Mouse (Mus musculus) cortical plate, adult 2 months (tissue): ENCODE measurements at regions not wholly inside any gene's neighbourhood (a gene's known extent, or its start where the extent isn't known, plus 50 kb on each side); places are given as distances from the start of the nearest gene placed in this dataset.

Experiments used
- H3K27ac ChIP-seq: fragments of 200-500 bp; 2 replicates; pipeline ENCODE4 v1.5.1; 2012; ENCODE audit warnings: low read length, control low read depth, inconsistent platforms; ENCODE audit not compliant: insufficient read depth
- H3K4me1 ChIP-seq: fragments of 200-500 bp; 2 replicates; pipeline ENCODE4 v1.6.1; 2011; ENCODE audit warnings: low read length; ENCODE audit not compliant: control insufficient read depth, insufficient read depth
- H3K4me3 ChIP-seq: fragments of 200-500 bp; 2 replicates; pipeline ENCODE4 v1.5.1; 2011; ENCODE audit warnings: mild to moderate bottlenecking, low read length, control low read depth; ENCODE audit not compliant: insufficient read depth
- CTCF ChIP-seq: fragments of 200-500 bp; IDR thresholded peaks from 2 replicates; pipeline ENCODE4 v1.5.1; 2011; ENCODE audit warnings: mild to moderate bottlenecking, control low read depth, low read length; ENCODE audit not compliant: insufficient read depth; ENCODE audit errors: extremely low read depth
- POLR2A ChIP-seq: fragments of 200-500 bp; IDR thresholded peaks from 2 replicates; pipeline ENCODE4 v1.6.1; 2011; ENCODE audit warnings: mild to moderate bottlenecking, low read length, control low read depth; ENCODE audit not compliant: insufficient read depth; ENCODE audit errors: extremely low read depth

GRCm38 (mm10) chr1:45647301-45647700 lies 144.2 kb upstream of the Col5a2 start:
- no peak for TF ChIP-seq POLR2A
- TF ChIP-seq CTCF = no peak
- H3K4me3 ChIP-seq = no peak overlapping the region

GRCm38 (mm10) chr1:45653248-45653647 lies 141.7 kb upstream of the Wdr75 start:
- Histone ChIP-seq H3K4me1 (no peaks in the 10 kb centered on the region), H3K4me3 (no peak overlapping the region), H3K27ac (no peak overlapping the region)
- TF ChIP-seq CTCF (no peak), POLR2A (no peak)

More at GRCm38 (mm10) chr1:45647301-45647700, 144.2 kb upstream of the Col5a2 start:
- H3K4me1 ChIP-seq = no peaks in the 10 kb centered on the region
- H3K27ac ChIP-seq = no peak overlapping the region

- TF ChIP-seq POLR2A = no peak
- TF ChIP-seq CTCF = no peak
- Histone ChIP-seq H3K4me1 (no peaks in the 10 kb centered on the region), H3K27ac (no peak overlapping the region), H3K4me3 (no peak overlapping the region)
These were observed 131.0 kb upstream of the Wdr75 start for GRCm38 (mm10) chr1:45663882-45664520.

- Histone ChIP-seq H3K4me3 (no peak overlapping the region), H3K27ac (no peak overlapping the region), H3K4me1 (no peaks in the 10 kb centered on the region)
- TF ChIP-seq POLR2A = no peak
- TF ChIP-seq CTCF = peak; percentile 51
These were observed 122.4 kb upstream of the Wdr75 start for GRCm38 (mm10) chr1:45672443-45673156.

GRCm38 (mm10) chr1:45675771-45676439 lies 119.1 kb upstream of the Wdr75 start:
- no peak overlapping the region for H3K4me3 ChIP-seq
- TF ChIP-seq POLR2A = no peak
- TF ChIP-seq CTCF = no peak
- no peak overlapping the region for H3K27ac ChIP-seq
- no peaks in the 10 kb centered on the region for H3K4me1 ChIP-seq

GRCm38 (mm10) chr1:45679964-45680709 lies 114.8 kb upstream of the Wdr75 start:
- H3K27ac ChIP-seq = no peak overlapping the region
- TF ChIP-seq POLR2A = no peak
- TF ChIP-seq CTCF = no peak

GRCm38 (mm10) chr1:45700893-45701292 lies 94.1 kb upstream of the Wdr75 start:
- TF ChIP-seq CTCF (no peak), POLR2A (no peak)
- H3K4me3 ChIP-seq = no peak overlapping the region

More at GRCm38 (mm10) chr1:45679964-45680709, 114.8 kb upstream of the Wdr75 start:
- H3K4me1 ChIP-seq = no peaks in the 10 kb centered on the region
- H3K4me3 ChIP-seq = no peak overlapping the region

GRCm38 (mm10) chr1:45701516-45701915 lies 93.5 kb upstream of the Wdr75 start:
- TF ChIP-seq POLR2A = no peak
- TF ChIP-seq CTCF = no peak

More at GRCm38 (mm10) chr1:45700893-45701292, 94.1 kb upstream of the Wdr75 start:
- Histone ChIP-seq H3K27ac (no peak overlapping the region), H3K4me1 (no peaks in the 10 kb centered on the region)

GRCm38 (mm10) chr1:45723369-45723768 lies 71.6 kb upstream of the Wdr75 start:
- Histone ChIP-seq H3K4me3 (no peak overlapping the region), H3K4me1 (no peaks in the 10 kb centered on the region), H3K27ac (no peak overlapping the region)
- no peak for TF ChIP-seq POLR2A
- no peak for TF ChIP-seq CTCF

More at GRCm38 (mm10) chr1:45701516-45701915, 93.5 kb upstream of the Wdr75 start:
- no peak overlapping the region for H3K4me3 ChIP-seq
- no peak overlapping the region for H3K27ac ChIP-seq
- no peaks in the 10 kb centered on the region for H3K4me1 ChIP-seq
